Mouse (Mus musculus): ENCODE measurements at regions not wholly inside any gene's neighbourhood (a gene's known extent, or its start where the extent isn't known, plus 50 kb on each side); places are given as distances from the start of the nearest gene placed in this dataset.

DNA sequence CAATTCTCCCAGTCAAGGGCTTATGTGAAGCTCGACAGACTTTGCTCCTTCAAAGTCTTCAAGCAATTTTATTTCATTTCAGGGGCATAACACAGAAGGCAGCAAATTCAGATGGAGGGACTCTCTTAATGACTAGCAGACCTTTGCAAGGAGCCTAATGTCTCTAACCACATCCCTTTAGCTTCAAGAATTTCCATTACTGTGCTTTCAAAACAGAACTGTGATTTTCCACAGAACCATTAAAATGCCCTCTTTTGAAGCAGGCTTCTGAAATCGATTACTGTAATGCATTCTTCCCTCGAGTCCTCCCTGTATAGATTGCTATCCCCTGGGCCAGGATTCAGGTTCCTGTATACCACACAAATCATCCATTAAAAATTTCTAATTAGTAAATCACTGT, 80.9 kb upstream of the Tac1 start:
- no peak for DNase-seq (ENCODE audit: low read depth, low spot score)

DNA sequence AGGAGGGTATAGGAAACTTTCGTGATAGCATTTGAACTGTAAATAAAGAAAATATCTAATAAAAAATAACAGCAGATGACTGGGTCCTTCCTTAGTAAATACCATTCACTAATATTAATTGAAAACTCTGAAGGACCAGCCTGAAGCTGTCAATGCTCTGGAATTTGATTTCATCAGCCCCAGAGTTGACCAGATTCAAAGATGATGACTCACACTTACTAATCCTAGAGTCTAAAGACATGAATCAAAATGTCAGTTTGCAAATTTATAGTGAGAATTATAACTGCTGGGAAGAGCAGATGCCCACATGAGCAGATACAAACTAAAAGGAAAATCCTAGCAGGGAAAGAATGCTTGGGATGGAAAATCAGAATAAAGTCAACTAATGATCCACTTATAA, 77.8 kb upstream of the Tac1 start:
- DNase-seq (ENCODE audit: low read depth, low spot score), result no peak

DNA sequence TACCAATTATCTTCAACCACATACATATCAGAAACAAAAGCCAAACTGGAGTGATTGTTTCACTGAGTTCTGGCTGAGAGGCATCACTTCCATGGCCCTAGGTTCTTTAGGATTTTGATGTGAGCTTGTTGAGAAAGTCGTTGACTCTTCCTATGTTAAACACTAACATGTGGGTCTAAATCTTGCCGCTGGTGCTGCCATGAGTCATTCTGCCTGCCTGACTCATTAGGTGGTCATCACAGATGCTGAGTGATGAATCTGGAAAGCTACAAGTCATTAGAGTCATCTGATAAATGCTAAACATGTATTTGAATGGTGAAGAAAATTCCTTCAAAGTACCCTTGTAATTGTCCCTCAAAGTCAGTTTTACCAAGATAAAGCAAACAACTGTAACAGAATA, 60.4 kb upstream of the Tac1 start:
- DNase-seq (ENCODE audit: low read depth, low spot score), result no peak

DNA sequence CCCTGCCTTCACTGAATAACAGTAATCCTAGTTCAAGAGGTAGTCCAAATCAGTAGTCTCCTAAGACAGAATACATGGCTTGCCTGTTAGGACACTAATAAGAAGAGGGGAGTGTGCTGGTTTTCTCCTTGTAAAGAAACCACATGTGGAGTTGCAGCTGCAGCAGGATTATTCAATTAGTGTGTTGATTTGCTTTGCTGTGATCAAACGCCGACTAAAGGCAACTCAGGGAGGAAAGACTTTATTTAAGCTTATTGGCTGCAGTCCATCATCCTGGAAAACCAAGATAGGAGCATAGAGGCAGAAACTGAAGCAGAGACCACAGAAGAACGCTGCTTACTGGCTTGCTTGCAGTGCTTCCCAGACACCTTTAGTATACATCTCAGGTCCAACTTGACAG, 57.9 kb upstream of the Tac1 start:
- no peak for DNase-seq (ENCODE audit: low read depth, low spot score)

All from CD4-positive, CD25-positive, alpha-beta regulatory T cell, adult 2 months (primary cell).